Mouse (Mus musculus) midbrain, embryonic 16.5 days (tissue): ENCODE measurements around the gene Ubald1. TPM values are rescaled to one million over a fixed set of nuclear protein-coding genes. Genes with fewer than 3 reads are reported as not detected.

ENCODE experiments used
- ATAC-seq: fragments of 200-750 bp; cut with Nextera tagmentation; 2 replicates; pipeline ENCODE4 v1.8.0; 2017; ENCODE audit warnings: moderate TSS enrichment
- H3K27ac ChIP-seq: fragments of 300-500 bp; sonication (generic); 2 replicates; pipeline ENCODE4 v1.5.1; 2014; ENCODE audit warnings: mild to moderate bottlenecking, low read length, mixed read lengths
- H3K27me3 ChIP-seq: fragments of 300-500 bp; sonication (generic); 2 replicates; pipeline ENCODE4 v1.6.1; 2014; ENCODE audit warnings: low read depth, low read length, mixed read lengths; ENCODE audit not compliant: control insufficient read depth, insufficient read depth
- H3K36me3 ChIP-seq: fragments of 300-500 bp; sonication (generic); 2 replicates; pipeline ENCODE4 v1.6.1; 2014; ENCODE audit warnings: mild to moderate bottlenecking, low read length, moderate library complexity, mixed read lengths; ENCODE audit not compliant: control insufficient read depth, insufficient read depth
- H3K4me1 ChIP-seq: fragments of 300-500 bp; sonication (generic); 2 replicates; pipeline ENCODE4 v1.6.1; 2014; ENCODE audit warnings: mild to moderate bottlenecking, low read length, mixed read lengths; ENCODE audit not compliant: control insufficient read depth, insufficient read depth
- H3K4me2 ChIP-seq: fragments of 300-500 bp; sonication (generic); 2 replicates; pipeline ENCODE4 v1.6.1; 2014; ENCODE audit warnings: mild to moderate bottlenecking, low read length, mixed read lengths
- H3K4me3 ChIP-seq: fragments of 300-500 bp; sonication (generic); 2 replicates; pipeline ENCODE4 v1.5.1; 2014; ENCODE audit warnings: low read depth, mild to moderate bottlenecking, low read length, moderate library complexity, mixed read lengths
- H3K9ac ChIP-seq: fragments of 300-500 bp; sonication (generic); 2 replicates; pipeline ENCODE4 v1.6.1; 2014; ENCODE audit warnings: low read depth, low read length, mixed read lengths
- H3K9me3 ChIP-seq: fragments of 300-500 bp; sonication (generic); replicated peaks from 2 replicates; pipeline ENCODE4 v1.6.1; 2014; ENCODE audit warnings: mild to moderate bottlenecking, low read length, mixed read lengths; ENCODE audit not compliant: control insufficient read depth, poor library complexity, severe bottlenecking
- WGBS: fragments of 180-500 bp; shearing (Covaris S2); extraction: QIAGEN DNeasy Blood & Tissue Kit; methylation state at CpG from one replicate; pipeline ENCODE4 v1.1.7; 2014; 5-methylcytosine and 5-hydroxymethylcytosine counted together
- polyA plus RNA-seq: library from polyadenylated mRNA; unstranded; fragments of >200 nt; fragmentation: Nextera tagmentation; extraction: Ambion mirVana; gene quantifications from 2 replicates; pipeline ENCODE4 v1.2.1, GENCODE M21; 2015

Gene Ubald1
- polyA plus RNA-seq, 1 experiment from 2014 or later = 63.3 TPM

DNA sequence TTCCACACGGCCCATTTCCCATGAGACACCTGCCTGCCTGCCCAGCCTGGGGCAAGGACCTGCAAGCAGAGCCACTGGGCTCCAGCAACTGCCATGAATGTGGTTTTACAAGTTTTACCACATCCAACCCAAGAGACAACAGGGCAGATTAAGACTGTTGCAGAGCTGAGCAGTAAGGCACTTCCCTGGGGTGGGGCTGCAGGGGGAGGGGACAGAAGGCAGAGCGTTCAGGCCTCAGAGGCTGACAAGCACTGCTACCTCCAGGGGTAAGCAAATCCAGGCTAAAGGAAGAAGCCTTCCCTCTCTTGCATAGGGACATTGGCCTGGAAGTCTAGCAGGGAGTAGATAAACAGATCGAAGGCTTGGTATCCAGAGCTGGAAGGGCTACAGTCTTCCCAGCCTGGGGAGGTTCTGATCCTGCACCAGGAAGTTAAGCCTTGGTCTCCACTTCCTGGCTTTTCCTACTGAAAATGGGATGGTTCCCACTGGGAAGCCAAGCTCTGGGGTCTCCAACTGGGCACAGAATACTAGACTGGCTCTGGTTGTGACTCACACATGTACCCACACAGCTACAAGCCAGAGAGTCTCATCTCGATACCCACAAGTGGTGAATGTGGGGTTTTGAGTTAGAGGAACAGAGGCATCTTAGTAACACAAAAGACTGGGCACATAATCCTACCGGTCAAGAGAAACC is 1.8 kb downstream of the Ubald1 start:
- Histone ChIP-seq H3K9me3 (no peaks in the 10 kb centered on the region), H3K9ac (peak overlapping the region; percentile 82), H3K4me1 (peaks cover 25% of the 10 kb centered on the region), H3K4me2 (peak overlapping the region; percentile 80), H3K36me3 (peaks cover 4% of the 10 kb centered on the region), H3K27ac (peak overlapping the region; percentile 98), H3K27me3 (no peaks in the 10 kb centered on the region), H3K4me3 (peak overlapping the region; percentile 83)
- no peak for ATAC-seq
- 29% methylated on average over 5 of the region's 5 CpGs for WGBS

DNA sequence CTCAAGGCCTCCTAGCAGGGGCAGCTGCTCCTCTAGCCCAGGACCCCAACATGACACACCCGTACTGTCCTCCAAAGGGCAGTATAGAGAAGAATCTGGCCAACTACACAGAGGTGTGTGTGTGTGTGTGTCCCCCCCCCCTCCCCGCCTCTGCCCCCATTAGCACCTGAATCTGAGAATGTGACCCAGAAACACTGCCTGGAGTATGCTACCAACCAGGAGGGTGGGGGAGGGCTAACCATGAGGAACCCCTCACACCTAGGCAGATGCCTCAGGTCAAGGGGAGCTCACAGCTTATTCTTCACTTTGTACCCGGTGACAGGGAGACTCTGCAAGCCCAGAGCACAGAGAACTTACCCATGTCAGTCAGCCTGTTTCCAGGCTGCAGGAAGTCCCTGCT is 2.4 kb downstream of the Ubald1 start:
- Histone ChIP-seq H3K9ac (peak overlapping the region; percentile 82), H3K27me3 (no peaks in the 10 kb centered on the region), H3K27ac (no peak overlapping the region), H3K4me1 (peaks cover 25% of the 10 kb centered on the region), H3K4me2 (peak overlapping the region; percentile 80), H3K4me3 (peak overlapping the region; percentile 83; the same call in 1 of the 2 replicates), H3K36me3 (peaks cover 4% of the 10 kb centered on the region), H3K9me3 (no peaks in the 10 kb centered on the region)
- no peak for ATAC-seq
- WGBS = 73% methylated on average over 3 of the region's 3 CpGs

GRCm38 (mm10) chr16:4877195-4877594 is 2.9 kb downstream of the Ubald1 start:
- ATAC-seq = no peak
- Histone ChIP-seq H3K4me3 (no peak overlapping the region), H3K9ac (peak overlapping the region; percentile 12; the same call in 1 of the 2 replicates), H3K27me3 (no peaks in the 10 kb centered on the region), H3K4me2 (no peak overlapping the region), H3K36me3 (peaks cover 4% of the 10 kb centered on the region), H3K4me1 (peaks cover 25% of the 10 kb centered on the region), H3K9me3 (no peaks in the 10 kb centered on the region), H3K27ac (no peak overlapping the region)
- WGBS = 87% methylated on average over 4 of the region's 4 CpGs

GRCm38 (mm10) chr16:4876033-4876680 is 4.0 kb downstream of the Ubald1 start:
- Histone ChIP-seq H3K36me3 (peaks cover 4% of the 10 kb centered on the region), H3K9me3 (no peaks in the 10 kb centered on the region), H3K27me3 (no peaks in the 10 kb centered on the region), H3K4me2 (no peak overlapping the region), H3K27ac (no peak overlapping the region), H3K4me3 (no peak overlapping the region), H3K4me1 (peaks cover 16% of the 10 kb centered on the region), H3K9ac (no peak overlapping the region)
- no peak for ATAC-seq
- 76% methylated on average over 8 of the region's 8 CpGs for WGBS

GRCm38 (mm10) chr16:4875198-4876032 is 4.7 kb downstream of the Ubald1 start:
- no peaks in the 10 kb centered on the region for H3K9me3 ChIP-seq
- no peak overlapping the region for H3K4me2 ChIP-seq
- 83% methylated on average over 21 of the region's 23 CpGs for WGBS
- no peak overlapping the region for H3K9ac ChIP-seq
- no peak for ATAC-seq
- peaks cover 4% of the 10 kb centered on the region for H3K36me3 ChIP-seq
- peaks cover 15% of the 10 kb centered on the region for H3K4me1 ChIP-seq
- H3K27me3 ChIP-seq = no peaks in the 10 kb centered on the region
- H3K27ac ChIP-seq = no peak overlapping the region
- H3K4me3 ChIP-seq = no peak overlapping the region

DNA sequence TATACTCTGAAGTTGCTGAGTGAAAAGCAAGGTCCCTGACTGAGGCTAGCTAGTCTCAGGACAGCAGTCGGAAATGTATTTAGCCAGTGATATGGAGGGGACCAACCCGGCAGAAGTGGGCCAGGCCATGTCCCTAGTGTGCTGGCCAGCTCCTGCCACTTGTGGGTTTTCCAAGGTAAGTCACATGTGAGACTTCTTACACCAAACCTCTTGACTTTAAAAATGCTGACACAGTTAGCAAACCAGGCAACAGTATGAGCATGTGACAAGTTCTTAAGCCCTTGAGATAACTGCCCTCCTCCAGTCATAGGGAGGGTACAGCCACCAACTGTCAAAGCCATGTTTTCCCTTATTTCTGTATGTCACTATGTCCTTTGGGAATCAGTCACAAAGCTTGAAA is 8.2 kb downstream of the Ubald1 start:
- no peaks in the 10 kb centered on the region for H3K9me3 ChIP-seq
- no peak overlapping the region for H3K4me2 ChIP-seq
- no peak overlapping the region for H3K4me3 ChIP-seq
- H3K9ac ChIP-seq = no peak overlapping the region
- H3K27me3 ChIP-seq = no peaks in the 10 kb centered on the region
- H3K36me3 ChIP-seq = peaks cover 10% of the 10 kb centered on the region
- H3K4me1 ChIP-seq = no peaks in the 10 kb centered on the region
- WGBS = 96% methylated on average over 2 of the region's 2 CpGs
- no peak for ATAC-seq
- H3K27ac ChIP-seq = no peak overlapping the region

DNA sequence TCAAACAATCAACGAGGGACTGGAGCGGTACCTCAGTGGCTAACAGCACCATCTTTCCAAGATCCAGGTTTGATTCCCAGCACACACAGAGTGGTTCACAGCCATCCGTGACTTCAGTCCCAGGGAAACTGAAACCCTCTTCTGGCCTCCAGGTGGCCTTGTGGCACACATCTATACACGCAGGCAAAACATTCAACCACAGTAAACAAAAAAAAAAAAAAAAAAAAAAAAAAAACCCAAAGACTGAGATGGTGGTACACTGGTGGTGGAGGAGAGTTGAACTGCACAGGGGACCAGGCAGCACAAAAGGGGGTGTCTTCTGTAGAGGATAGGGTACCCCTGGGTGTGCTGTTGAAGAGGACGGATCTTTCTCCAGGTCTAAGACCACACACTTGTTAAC is 9.6 kb downstream of the Ubald1 start:
- 94% methylated on average over 5 of the region's 5 CpGs for WGBS
- no peak overlapping the region for H3K4me2 ChIP-seq
- ATAC-seq = no peak
- H3K4me1 ChIP-seq = no peaks in the 10 kb centered on the region
- no peaks in the 10 kb centered on the region for H3K27me3 ChIP-seq
- H3K9me3 ChIP-seq = no peaks in the 10 kb centered on the region
- H3K27ac ChIP-seq = no peak overlapping the region
- H3K9ac ChIP-seq = no peak overlapping the region
- no peak overlapping the region for H3K4me3 ChIP-seq
- H3K36me3 ChIP-seq = peaks cover 10% of the 10 kb centered on the region

DNA sequence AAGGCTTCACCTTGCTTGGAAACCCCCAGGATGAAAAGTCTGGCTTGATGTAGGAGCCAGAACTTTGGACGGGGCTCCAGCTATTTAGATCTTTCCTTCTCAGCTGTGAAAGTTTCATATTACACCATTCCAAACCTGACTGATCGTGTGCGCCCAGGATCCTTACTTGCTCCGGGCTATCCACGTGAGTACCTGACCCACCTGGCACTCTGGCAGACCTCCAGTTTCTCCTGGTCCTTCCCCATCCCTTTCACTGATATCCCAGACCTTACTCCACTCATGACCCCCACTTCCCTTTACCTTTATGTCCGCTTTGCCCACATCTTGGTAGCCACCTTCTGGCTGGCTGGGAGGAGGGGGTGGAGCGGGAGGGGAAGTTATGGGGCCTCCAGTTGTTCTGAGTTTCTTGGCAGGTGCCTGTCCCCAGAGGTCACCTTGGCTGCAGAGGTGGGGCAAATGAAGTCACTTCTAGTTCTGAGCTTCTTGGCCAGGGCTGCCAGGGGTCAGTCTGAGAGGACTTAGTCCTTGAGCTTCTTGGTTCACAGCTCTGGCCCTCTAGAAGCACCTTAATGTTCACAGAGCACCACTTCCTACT is 13.9 kb downstream of the Ubald1 start:
- H3K27me3 ChIP-seq = no peaks in the 10 kb centered on the region

More for the DNA sequence above, 13.9 kb downstream of the Ubald1 start:
- H3K4me3 ChIP-seq = no peak overlapping the region
- H3K9ac ChIP-seq = no peak overlapping the region
- no peak for ATAC-seq
- H3K4me2 ChIP-seq = no peak overlapping the region
- peaks cover 6% of the 10 kb centered on the region; the same call in 1 of the 2 replicates for H3K36me3 ChIP-seq
- no peaks in the 10 kb centered on the region for H3K4me1 ChIP-seq
- no peak overlapping the region for H3K27ac ChIP-seq
- H3K9me3 ChIP-seq = no peaks in the 10 kb centered on the region
- WGBS = 77% methylated on average over 7 of the region's 7 CpGs
